Mouse (Mus musculus) limb, embryonic 10.5 days (tissue): ENCODE results near the gene Rapgef4. TPM values are rescaled to one million over a fixed set of nuclear protein-coding genes. Genes with fewer than 3 reads are reported as not detected.
A peak's percentile ranks its signal among the peaks of the same experiment; 100 is the strongest.

ENCODE experiments used
- DNase-seq: peaks from one replicate; pipeline ENCODE4 v3.0.0-alpha.2; 2017; ENCODE audit warnings: low spot score
- H3K27ac ChIP-seq: fragments of 300-500 bp; sonication (generic); 2 replicates; pipeline ENCODE4 v1.5.1; 2016; ENCODE audit warnings: mild to moderate bottlenecking
- H3K27me3 ChIP-seq: fragments of 300-500 bp; sonication (generic); 2 replicates; pipeline ENCODE4 v1.6.1; 2016; ENCODE audit warnings: low read depth, mild to moderate bottlenecking; ENCODE audit not compliant: poor library complexity, severe bottlenecking
- H3K36me3 ChIP-seq: fragments of 300-500 bp; sonication (generic); 2 replicates; pipeline ENCODE4 v1.6.1; 2016; ENCODE audit warnings: mild to moderate bottlenecking, moderate library complexity
- H3K4me1 ChIP-seq: fragments of 300-500 bp; sonication (generic); 2 replicates; pipeline ENCODE4 v1.6.1; 2016
- H3K4me3 ChIP-seq: fragments of 300-500 bp; sonication (generic); 2 replicates; pipeline ENCODE4 v1.5.1; 2016; ENCODE audit warnings: mild to moderate bottlenecking, moderate library complexity
- H3K9me3 ChIP-seq: fragments of 300-500 bp; sonication (generic); replicated peaks from 2 replicates; pipeline ENCODE4 v1.6.1; 2016; ENCODE audit warnings: mild to moderate bottlenecking
- WGBS: fragments of 180-500 bp; shearing (Covaris S2); methylation state at CpG from one replicate; pipeline ENCODE4 v1.1.7; 2016; 5-methylcytosine and 5-hydroxymethylcytosine counted together
- polyA plus RNA-seq: library from polyadenylated mRNA; unstranded; fragments of >200 nt; fragmentation: Nextera tagmentation; extraction: Ambion mirVana; gene quantifications from 2 replicates; pipeline ENCODE4 v1.2.1, GENCODE M21; 2016

The Rapgef4 gene
- polyA plus RNA-seq, 1 experiment from 2014 or later, result 1.6 TPM

DNA sequence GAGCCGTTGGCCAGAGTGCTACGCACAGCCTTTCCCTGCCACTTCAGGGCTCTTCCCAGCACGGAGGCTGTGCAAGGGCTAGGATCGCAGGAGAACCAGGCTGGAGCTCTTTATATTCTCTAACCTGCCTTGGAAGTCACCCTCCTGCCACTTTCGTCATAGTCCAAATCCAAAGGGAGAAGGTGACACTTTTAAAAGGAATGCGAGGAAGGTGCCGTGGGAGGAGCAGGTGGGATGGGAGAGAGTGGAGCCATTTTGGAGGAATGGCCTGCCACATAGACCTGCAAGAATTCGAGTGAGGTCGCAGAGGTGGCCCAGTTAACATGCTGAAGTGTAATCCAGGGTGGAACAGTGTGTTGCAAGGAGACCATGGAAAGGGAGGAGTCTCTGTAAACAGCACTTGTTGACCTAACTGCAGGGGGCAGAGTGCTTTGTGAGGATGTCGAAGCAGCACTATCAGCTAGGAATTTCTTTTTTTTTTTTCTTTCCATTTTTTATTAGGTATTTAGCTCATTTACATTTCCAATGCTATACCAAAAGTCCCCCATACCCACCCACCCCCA lies 94.0 kb downstream of the Rapgef4 start:
- Histone ChIP-seq H3K27ac (no peak overlapping the region), H3K4me1 (peaks cover 3% of the 10 kb centered on the region), H3K9me3 (no peaks in the 10 kb centered on the region), H3K27me3 (no peaks in the 10 kb centered on the region), H3K4me3 (no peak overlapping the region), H3K36me3 (no peaks in the 10 kb centered on the region)
- WGBS, result 84% methylated on average over 10 of the region's 10 CpGs
- no peak for DNase-seq

DNA sequence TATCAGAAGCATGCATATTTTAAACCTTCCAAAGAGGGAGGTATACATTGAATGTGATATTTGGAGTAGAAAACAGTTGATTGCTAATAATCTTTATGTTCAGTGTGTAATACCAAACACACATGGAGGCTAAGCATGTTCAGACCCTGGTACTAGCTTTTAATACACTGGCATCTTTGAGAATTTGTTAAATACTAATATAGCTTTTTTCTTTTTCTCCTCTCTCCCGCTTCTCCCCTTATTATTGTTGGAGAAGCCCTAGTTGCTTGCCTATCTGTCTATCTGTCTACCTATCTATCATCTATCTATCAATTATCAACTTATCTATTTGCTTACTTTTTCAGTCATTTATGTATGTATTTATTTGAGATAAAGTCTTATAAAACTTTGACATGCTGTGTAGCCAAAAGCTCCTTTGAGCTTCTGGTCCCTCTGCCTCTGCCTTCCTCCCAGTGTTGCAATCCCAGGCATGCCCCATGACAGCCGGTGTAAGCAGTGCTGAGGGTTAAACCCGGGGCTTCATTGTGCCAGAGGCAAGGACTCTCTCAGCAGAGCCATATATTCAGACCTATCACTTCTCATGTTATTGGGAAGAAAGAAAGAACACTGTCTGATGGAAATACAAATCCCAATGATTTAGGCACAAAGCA lies 96.6 kb downstream of the Rapgef4 start:
- 80% methylated on average over 3 of the region's 3 CpGs for WGBS
- DNase-seq, result no peak
- Histone ChIP-seq H3K9me3 (no peaks in the 10 kb centered on the region), H3K4me3 (no peak overlapping the region), H3K36me3 (no peaks in the 10 kb centered on the region), H3K27me3 (no peaks in the 10 kb centered on the region), H3K4me1 (no peaks in the 10 kb centered on the region), H3K27ac (no peak overlapping the region)

DNA sequence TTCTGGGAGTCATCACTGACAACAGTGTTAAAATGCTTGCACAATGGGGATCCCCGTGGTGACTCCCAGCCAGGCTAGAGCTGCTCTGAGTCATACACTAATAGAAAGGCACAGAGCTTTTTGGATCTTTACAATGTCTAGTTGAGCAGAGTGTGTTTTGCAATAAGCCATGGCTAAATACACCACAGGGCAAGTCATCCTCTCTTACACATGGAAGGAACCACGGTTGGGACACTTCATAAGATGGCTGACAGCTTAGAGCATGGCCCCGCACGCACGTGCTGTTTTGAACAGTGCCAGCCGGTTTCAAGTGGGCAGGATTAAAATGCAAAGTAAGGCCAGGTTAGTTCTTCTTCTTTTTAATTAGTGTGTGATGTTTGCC lies 97.1 kb downstream of the Rapgef4 start:
- Histone ChIP-seq H3K27ac (no peak overlapping the region), H3K9me3 (no peaks in the 10 kb centered on the region), H3K4me3 (no peak overlapping the region), H3K4me1 (no peaks in the 10 kb centered on the region), H3K36me3 (no peaks in the 10 kb centered on the region), H3K27me3 (no peaks in the 10 kb centered on the region)
- DNase-seq, result no peak
- 92% methylated on average over 6 of the region's 6 CpGs for WGBS

DNA sequence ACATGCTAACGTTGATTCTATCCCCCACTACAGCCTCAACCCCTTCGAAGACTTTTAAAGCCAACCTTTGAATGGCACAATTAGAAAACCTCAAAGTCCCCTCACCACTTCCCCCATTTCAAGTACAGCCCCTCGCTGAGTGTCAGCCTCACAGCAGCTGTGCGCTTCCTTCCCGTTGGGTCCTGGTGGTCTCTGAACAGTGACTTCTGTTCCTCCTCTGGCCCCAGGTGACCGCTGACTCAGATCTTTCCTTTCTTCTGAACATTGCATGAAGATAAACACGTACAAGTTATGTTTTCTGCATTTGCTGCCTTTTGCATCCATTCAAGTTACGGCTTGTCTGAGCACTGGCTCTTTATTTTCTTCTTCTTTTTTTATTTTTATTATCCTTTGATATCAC lies 98.1 kb downstream of the Rapgef4 start:
- Histone ChIP-seq H3K27ac (no peak overlapping the region), H3K4me1 (no peaks in the 10 kb centered on the region), H3K9me3 (no peaks in the 10 kb centered on the region), H3K36me3 (no peaks in the 10 kb centered on the region), H3K4me3 (no peak overlapping the region), H3K27me3 (no peaks in the 10 kb centered on the region)
- DNase-seq, result no peak
- WGBS, result 82% methylated on average over 8 of the region's 8 CpGs

DNA sequence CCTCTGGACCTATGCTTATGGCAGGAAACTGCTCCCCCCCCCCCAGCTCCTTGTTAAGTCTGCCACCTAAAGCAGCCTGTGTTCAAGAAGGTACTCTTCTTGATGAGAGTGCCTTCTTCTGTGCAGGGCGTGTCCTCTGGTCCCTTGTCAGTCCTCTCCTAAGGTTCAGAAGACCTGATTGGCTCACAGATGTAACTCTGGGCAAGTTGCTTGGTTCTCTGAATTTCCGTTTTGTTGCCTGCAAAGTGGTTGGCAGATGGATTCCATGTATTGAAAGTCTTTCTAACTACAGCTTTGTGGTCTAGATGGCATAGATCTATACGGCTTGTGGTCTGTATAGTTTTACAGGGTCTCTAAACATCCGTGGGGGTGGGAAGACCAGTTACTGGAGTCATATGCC lies 101.8 kb downstream of the Rapgef4 start:
- WGBS, result 90% methylated on average over 4 of the region's 4 CpGs
- no peaks in the 10 kb centered on the region for H3K9me3 ChIP-seq
- H3K4me1 ChIP-seq, result no peaks in the 10 kb centered on the region
- H3K36me3 ChIP-seq, result no peaks in the 10 kb centered on the region
- no peak overlapping the region for H3K27ac ChIP-seq
- H3K4me3 ChIP-seq, result no peak overlapping the region
- no peaks in the 10 kb centered on the region for H3K27me3 ChIP-seq
- no peak for DNase-seq

DNA sequence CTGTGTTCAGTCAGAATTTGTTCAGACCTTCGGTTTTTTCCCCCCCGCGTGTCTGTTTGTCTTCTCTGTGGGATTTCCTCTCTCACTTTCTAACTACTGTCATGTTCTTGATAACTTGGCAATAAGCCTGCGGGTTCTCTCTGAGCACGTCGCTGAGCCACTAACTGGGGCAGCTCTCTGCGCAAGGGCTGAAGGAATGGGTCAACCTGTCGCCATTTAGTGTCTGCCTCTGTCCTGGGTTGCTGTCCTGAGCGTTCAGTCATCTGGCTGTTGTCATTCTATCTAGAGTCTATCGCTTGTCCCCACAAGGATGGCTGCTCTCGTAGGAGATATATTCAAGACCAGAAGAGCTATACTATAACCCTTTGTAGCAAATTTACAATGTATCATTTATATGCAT lies 107.8 kb downstream of the Rapgef4 start:
- H3K4me1 ChIP-seq, result peaks cover 12% of the 10 kb centered on the region
- no peak for DNase-seq
- H3K36me3 ChIP-seq, result no peaks in the 10 kb centered on the region
- H3K27me3 ChIP-seq, result no peaks in the 10 kb centered on the region
- WGBS, result 93% methylated on average over 11 of the region's 11 CpGs
- no peak overlapping the region for H3K27ac ChIP-seq
- H3K9me3 ChIP-seq, result no peaks in the 10 kb centered on the region
- H3K4me3 ChIP-seq, result no peak overlapping the region

DNA sequence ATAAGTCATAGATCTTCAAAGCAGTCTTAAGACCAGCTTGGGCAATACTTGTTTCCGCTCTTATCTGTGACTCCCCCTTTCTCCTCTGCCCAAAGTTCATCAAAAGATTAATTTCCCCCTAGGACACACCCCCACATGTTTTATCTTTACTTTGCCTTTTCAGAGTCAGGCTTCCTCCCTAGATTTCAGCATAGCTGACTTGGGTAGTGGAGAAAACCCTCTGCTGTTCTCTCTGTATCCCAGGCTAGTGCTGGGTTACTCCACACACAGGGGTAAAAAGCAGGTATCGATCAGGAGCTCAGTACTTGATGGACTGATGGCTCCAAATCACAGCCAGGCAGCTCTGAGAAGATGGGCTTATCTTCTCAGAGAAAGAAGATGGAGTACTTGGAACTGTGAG lies 109.0 kb downstream of the Rapgef4 start:
- DNase-seq, result no peak
- Histone ChIP-seq H3K4me1 (peaks cover 17% of the 10 kb centered on the region), H3K27ac (no peak overlapping the region), H3K9me3 (no peaks in the 10 kb centered on the region), H3K27me3 (no peaks in the 10 kb centered on the region), H3K36me3 (no peaks in the 10 kb centered on the region), H3K4me3 (no peak overlapping the region)
- 92% methylated on average over 2 of the region's 2 CpGs for WGBS

DNA sequence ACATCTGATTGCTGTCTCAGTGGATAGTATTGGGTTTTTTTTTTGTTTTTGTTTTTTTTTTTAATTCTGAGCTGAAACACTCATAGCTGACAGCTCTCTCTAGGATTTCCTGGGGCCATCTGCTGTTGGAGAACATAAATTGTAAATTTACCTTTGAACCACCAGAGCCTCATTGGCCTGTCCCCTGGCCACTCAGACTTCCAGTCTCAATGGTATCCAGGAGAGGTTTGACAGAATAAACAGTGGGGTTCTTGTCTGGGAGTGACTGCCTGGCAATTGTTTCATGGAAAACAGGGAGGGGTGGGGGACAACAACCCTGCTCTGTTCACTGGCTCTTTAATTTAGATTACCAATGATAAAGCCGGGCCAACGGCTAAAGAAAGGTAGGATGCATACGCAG lies 111.0 kb downstream of the Rapgef4 start:
- H3K27me3 ChIP-seq, result no peaks in the 10 kb centered on the region
- no peak for DNase-seq
- no peaks in the 10 kb centered on the region for H3K9me3 ChIP-seq
- H3K4me3 ChIP-seq, result no peak overlapping the region
- peaks cover 19% of the 10 kb centered on the region for H3K4me1 ChIP-seq
- WGBS, result 55% methylated on average over 3 of the region's 3 CpGs
- no peaks in the 10 kb centered on the region for H3K36me3 ChIP-seq
- H3K27ac ChIP-seq, result no peak overlapping the region

DNA sequence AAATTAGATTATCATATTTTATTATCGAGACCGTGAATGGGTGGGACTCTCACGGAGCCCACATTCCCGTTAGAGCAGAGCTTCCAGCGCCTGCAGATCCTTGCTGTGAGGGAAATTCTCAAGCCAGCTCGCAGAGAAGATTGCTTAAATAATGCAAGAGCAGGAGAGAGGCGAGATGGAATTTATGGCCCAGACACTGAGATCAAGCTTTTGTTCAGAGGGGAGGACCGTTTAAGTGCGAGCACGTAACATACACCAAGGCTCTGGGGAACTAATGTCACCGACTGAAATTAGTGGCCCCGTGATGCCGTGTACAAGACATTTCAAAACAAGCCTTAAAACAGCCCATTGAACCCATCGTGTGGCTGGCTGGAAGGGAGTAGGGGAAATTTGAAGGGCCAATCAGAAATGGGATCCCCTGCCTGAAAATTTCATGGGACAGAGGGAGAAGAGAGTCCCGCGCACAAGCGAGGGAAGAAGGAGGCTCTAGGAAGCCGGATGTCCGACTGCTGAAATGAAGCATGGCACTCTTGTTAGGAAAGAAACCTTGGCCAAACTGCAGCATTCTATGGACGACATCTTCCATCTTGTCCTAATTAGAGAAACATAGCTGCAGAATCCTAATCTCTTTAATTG lies 112.5 kb downstream of the Rapgef4 start:
- H3K4me3 ChIP-seq, result no peak overlapping the region
- H3K27ac ChIP-seq, result no peak overlapping the region
- no peaks in the 10 kb centered on the region for H3K27me3 ChIP-seq
- WGBS, result 71% methylated on average over 20 of the region's 20 CpGs
- H3K36me3 ChIP-seq, result no peaks in the 10 kb centered on the region
- no peak for DNase-seq
- peaks cover 19% of the 10 kb centered on the region for H3K4me1 ChIP-seq
- no peaks in the 10 kb centered on the region for H3K9me3 ChIP-seq

DNA sequence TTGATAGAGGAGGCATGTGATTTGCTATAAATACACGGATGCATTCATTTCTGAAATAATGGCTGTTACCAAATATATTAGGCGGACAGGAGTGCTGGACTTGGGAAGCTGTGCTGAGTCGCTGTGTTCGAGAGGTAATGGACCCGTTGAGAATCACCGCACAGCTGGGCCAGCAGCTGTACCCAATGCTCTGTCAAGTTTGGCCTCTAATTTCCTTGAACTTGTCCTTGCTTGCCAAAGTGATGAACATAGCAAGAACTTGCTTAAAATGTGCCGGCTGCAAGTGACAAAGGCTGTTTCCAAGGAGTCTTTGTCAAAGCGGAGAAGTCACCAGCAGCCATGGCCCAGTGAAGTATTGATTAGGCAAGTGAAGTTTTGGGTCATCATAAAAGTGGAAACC lies 113.0 kb downstream of the Rapgef4 start:
- no peaks in the 10 kb centered on the region for H3K27me3 ChIP-seq

DNA sequence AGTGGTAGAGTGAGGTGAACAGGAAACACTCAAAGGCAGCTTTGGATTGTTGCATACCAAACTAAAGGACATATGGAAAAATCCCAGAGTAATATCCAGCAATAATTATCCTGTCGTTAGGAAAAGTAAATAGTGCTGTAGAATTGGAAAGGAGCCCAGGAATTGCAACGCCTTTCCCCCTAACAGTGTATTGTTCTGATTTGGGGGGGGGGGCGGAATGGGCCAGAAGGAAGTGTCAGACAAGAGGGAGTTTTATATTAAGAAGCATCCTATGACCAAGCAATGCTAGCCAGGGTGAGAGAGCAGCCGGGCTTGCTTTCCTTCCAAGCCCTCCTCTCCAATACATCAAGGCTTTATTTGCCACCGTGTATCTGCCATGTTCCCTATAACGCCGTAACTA lies 113.4 kb downstream of the Rapgef4 start:
- H3K4me1 ChIP-seq, result peaks cover 19% of the 10 kb centered on the region
- no peak for DNase-seq
- 90% methylated on average over 7 of the region's 7 CpGs for WGBS

More for the DNA sequence above, 113.0 kb downstream of the Rapgef4 start:
- H3K9me3 ChIP-seq, result no peaks in the 10 kb centered on the region
- no peaks in the 10 kb centered on the region for H3K36me3 ChIP-seq
- WGBS, result 90% methylated on average over 8 of the region's 8 CpGs
- peaks cover 19% of the 10 kb centered on the region for H3K4me1 ChIP-seq
- H3K4me3 ChIP-seq, result no peak overlapping the region
- no peak for DNase-seq
- H3K27ac ChIP-seq, result no peak overlapping the region

DNA sequence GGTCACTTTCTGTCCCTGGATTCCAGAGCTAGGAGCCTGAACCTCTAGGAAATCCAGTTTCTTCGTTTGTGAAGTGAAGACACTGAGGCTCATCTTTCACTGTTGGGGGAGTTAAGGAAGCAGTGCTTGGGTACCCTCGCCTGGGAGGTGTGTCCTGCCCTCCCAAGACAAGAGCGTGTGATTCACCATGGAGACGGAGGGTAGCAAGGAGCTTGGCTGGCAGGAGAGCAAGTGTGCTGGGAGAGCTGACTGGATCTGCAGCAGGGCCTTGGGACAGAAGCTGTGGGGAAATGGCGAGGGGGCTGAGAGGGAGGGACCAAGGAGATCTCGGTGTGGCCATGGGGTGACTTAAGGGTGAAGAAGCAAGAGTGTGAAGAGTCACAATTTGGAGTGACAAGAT lies 114.0 kb downstream of the Rapgef4 start:
- no peak for DNase-seq
- no peaks in the 10 kb centered on the region for H3K9me3 ChIP-seq
- 51% methylated on average over 6 of the region's 6 CpGs for WGBS
- H3K4me1 ChIP-seq, result peaks cover 19% of the 10 kb centered on the region
- no peak overlapping the region for H3K4me3 ChIP-seq
- H3K27me3 ChIP-seq, result no peaks in the 10 kb centered on the region
- H3K36me3 ChIP-seq, result no peaks in the 10 kb centered on the region
- no peak overlapping the region for H3K27ac ChIP-seq

More for the DNA sequence above, 113.4 kb downstream of the Rapgef4 start:
- Histone ChIP-seq H3K27me3 (no peaks in the 10 kb centered on the region), H3K27ac (no peak overlapping the region), H3K4me3 (no peak overlapping the region), H3K36me3 (no peaks in the 10 kb centered on the region), H3K9me3 (no peaks in the 10 kb centered on the region)

DNA sequence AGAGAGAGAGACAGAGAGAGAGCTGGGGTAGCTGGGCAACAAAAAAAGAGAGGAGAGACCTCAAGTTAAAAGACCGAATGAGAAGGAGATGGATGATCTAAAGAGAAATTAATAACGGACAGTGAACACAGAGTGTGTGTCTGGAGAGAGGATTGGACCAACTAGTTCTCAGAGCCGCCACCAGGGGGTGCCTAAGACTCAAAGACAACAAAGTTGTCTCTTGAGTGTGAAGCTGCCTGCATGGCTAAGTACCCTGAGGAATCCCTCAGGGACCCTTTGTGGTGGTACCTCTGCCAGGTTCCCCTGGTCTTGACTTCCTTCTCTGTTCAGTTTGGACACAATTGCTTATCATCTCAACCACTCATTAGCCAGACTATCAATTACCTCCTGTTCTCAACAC lies 115.3 kb downstream of the Rapgef4 start:
- WGBS, result 37% methylated on average over 3 of the region's 3 CpGs
- H3K27me3 ChIP-seq, result no peaks in the 10 kb centered on the region
- H3K36me3 ChIP-seq, result no peaks in the 10 kb centered on the region
- H3K9me3 ChIP-seq, result no peaks in the 10 kb centered on the region
- H3K4me1 ChIP-seq, result peaks cover 19% of the 10 kb centered on the region
- H3K27ac ChIP-seq, result no peak overlapping the region
- DNase-seq, result peak; percentile 60
- no peak overlapping the region for H3K4me3 ChIP-seq
